Mouse (Mus musculus): ENCODE results near the gene Gid4.
A peak's percentile ranks its signal among the peaks of the same experiment; 100 is the strongest.

Gid4 gene

GRCm38 (mm10) chr11:60385946-60386345, 31.0 kb upstream of the Gid4 start:
- no peak for TF ChIP-seq NANOG (IDR thresholded peaks at IDR 0.05; ENCODE audit: borderline replicate concordance, low read length)
- no peak for TF ChIP-seq CTCF (conservative IDR thresholded peaks at IDR 0.05; ENCODE audit: low read length)
- no peak for TF ChIP-seq POU5F1 (IDR thresholded peaks at IDR 0.05; ENCODE audit: borderline replicate concordance, low read length)
- Histone ChIP-seq H3K27me3 (ENCODE audit: insufficient read depth, low read length) (no peaks in the 10 kb centered on the region), H3K4me1 (replicated peaks; ENCODE audit: low read depth, low read length) (peaks cover 27% of the 10 kb centered on the region), H3K9me3 (ENCODE audit: low read length) (no peaks in the 10 kb centered on the region), H3K4me3 (replicated peaks; ENCODE audit: low read length) (no peak overlapping the region), H3K36me3 (ENCODE audit: insufficient read depth, low read length) (no peaks in the 10 kb centered on the region)

- Histone ChIP-seq H3K27me3 (ENCODE audit: insufficient read depth, low read length) (no peaks in the 10 kb centered on the region), H3K4me1 (replicated peaks; ENCODE audit: low read depth, low read length) (peaks cover 22% of the 10 kb centered on the region), H3K9me3 (ENCODE audit: low read length) (no peaks in the 10 kb centered on the region), H3K4me3 (replicated peaks; ENCODE audit: low read length) (no peak overlapping the region), H3K36me3 (ENCODE audit: insufficient read depth, low read length) (no peaks in the 10 kb centered on the region)
- TF ChIP-seq POU5F1 (IDR thresholded peaks at IDR 0.05; ENCODE audit: borderline replicate concordance, low read length): no peak
- no peak for TF ChIP-seq CTCF (conservative IDR thresholded peaks at IDR 0.05; ENCODE audit: low read length)
- no peak for TF ChIP-seq NANOG (IDR thresholded peaks at IDR 0.05; ENCODE audit: borderline replicate concordance, low read length)
Observed at GRCm38 (mm10) chr11:60387944-60388343, 29.0 kb upstream of the Gid4 start.

- no peaks in the 10 kb centered on the region for H3K27me3 ChIP-seq (ENCODE audit: insufficient read depth, low read length)
- no peak overlapping the region for H3K4me3 ChIP-seq (replicated peaks; ENCODE audit: low read length)
- H3K36me3 ChIP-seq (ENCODE audit: insufficient read depth, low read length): no peaks in the 10 kb centered on the region
- no peak for TF ChIP-seq NANOG (IDR thresholded peaks at IDR 0.05; ENCODE audit: borderline replicate concordance, low read length)
- no peak for TF ChIP-seq CTCF (conservative IDR thresholded peaks at IDR 0.05; ENCODE audit: low read length)
- H3K9me3 ChIP-seq (ENCODE audit: low read length): no peaks in the 10 kb centered on the region
- H3K4me1 ChIP-seq (replicated peaks; ENCODE audit: low read depth, low read length): no peaks in the 10 kb centered on the region
Observed at GRCm38 (mm10) chr11:60391346-60391745, 25.6 kb upstream of the Gid4 start.

- no peak overlapping the region for H3K4me3 ChIP-seq (replicated peaks; ENCODE audit: low read length)
- no peaks in the 10 kb centered on the region for H3K9me3 ChIP-seq (ENCODE audit: low read length)
- no peaks in the 10 kb centered on the region for H3K27me3 ChIP-seq (ENCODE audit: insufficient read depth, low read length)
- H3K4me1 ChIP-seq (replicated peaks; ENCODE audit: low read depth, low read length): no peaks in the 10 kb centered on the region
- H3K36me3 ChIP-seq (ENCODE audit: insufficient read depth, low read length): peaks cover 15% of the 10 kb centered on the region
- TF ChIP-seq CTCF (conservative IDR thresholded peaks at IDR 0.05; ENCODE audit: low read length): no peak
- no peak for TF ChIP-seq POU5F1 (IDR thresholded peaks at IDR 0.05; ENCODE audit: borderline replicate concordance, low read length)
- TF ChIP-seq NANOG (IDR thresholded peaks at IDR 0.05; ENCODE audit: borderline replicate concordance, low read length): no peak
Observed at GRCm38 (mm10) chr11:60396546-60396945, 20.4 kb upstream of the Gid4 start.

- no peaks in the 10 kb centered on the region for H3K9me3 ChIP-seq (ENCODE audit: low read length)
- H3K4me3 ChIP-seq (replicated peaks; ENCODE audit: low read length): no peak overlapping the region
- TF ChIP-seq CTCF (conservative IDR thresholded peaks at IDR 0.05; ENCODE audit: low read length) (no peak), NANOG (IDR thresholded peaks at IDR 0.05; ENCODE audit: borderline replicate concordance, low read length) (no peak)
- peaks cover 21% of the 10 kb centered on the region for H3K36me3 ChIP-seq (ENCODE audit: insufficient read depth, low read length)
- H3K27me3 ChIP-seq (ENCODE audit: insufficient read depth, low read length): no peaks in the 10 kb centered on the region
- H3K4me1 ChIP-seq (replicated peaks; ENCODE audit: low read depth, low read length): no peaks in the 10 kb centered on the region
Observed at GRCm38 (mm10) chr11:60397172-60397571, 19.8 kb upstream of the Gid4 start.

GRCm38 (mm10) chr11:60406606-60407005, 10.3 kb upstream of the Gid4 start:
- TF ChIP-seq POU5F1 (IDR thresholded peaks at IDR 0.05; ENCODE audit: borderline replicate concordance, low read length): no peak
- no peak for TF ChIP-seq CTCF (conservative IDR thresholded peaks at IDR 0.05; ENCODE audit: low read length)
- TF ChIP-seq NANOG (IDR thresholded peaks at IDR 0.05; ENCODE audit: borderline replicate concordance, low read length): no peak
- H3K27me3 ChIP-seq (ENCODE audit: insufficient read depth, low read length): no peaks in the 10 kb centered on the region
- peaks cover 97% of the 10 kb centered on the region for H3K36me3 ChIP-seq (ENCODE audit: insufficient read depth, low read length)
- H3K4me3 ChIP-seq (replicated peaks; ENCODE audit: low read length): no peak overlapping the region
- H3K4me1 ChIP-seq (replicated peaks; ENCODE audit: low read depth, low read length): peaks cover 7% of the 10 kb centered on the region
- no peaks in the 10 kb centered on the region for H3K9me3 ChIP-seq (ENCODE audit: low read length)

GRCm38 (mm10) chr11:60412173-60412572, 4.8 kb upstream of the Gid4 start:
- Histone ChIP-seq H3K27me3 (ENCODE audit: insufficient read depth, low read length) (no peaks in the 10 kb centered on the region), H3K4me3 (replicated peaks; ENCODE audit: low read length) (no peak overlapping the region), H3K4me1 (replicated peaks; ENCODE audit: low read depth, low read length) (peaks cover 31% of the 10 kb centered on the region), H3K9me3 (ENCODE audit: low read length) (no peaks in the 10 kb centered on the region), H3K36me3 (ENCODE audit: insufficient read depth, low read length) (peaks cover 56% of the 10 kb centered on the region)
- TF ChIP-seq CTCF (conservative IDR thresholded peaks at IDR 0.05; ENCODE audit: low read length) (peak; percentile 73), POU5F1 (IDR thresholded peaks at IDR 0.05; ENCODE audit: borderline replicate concordance, low read length) (no peak), NANOG (IDR thresholded peaks at IDR 0.05; ENCODE audit: borderline replicate concordance, low read length) (no peak)

GRCm38 (mm10) chr11:60412921-60413320, 4.0 kb upstream of the Gid4 start:
- Histone ChIP-seq H3K27me3 (ENCODE audit: insufficient read depth, low read length) (no peaks in the 10 kb centered on the region), H3K36me3 (ENCODE audit: insufficient read depth, low read length) (peaks cover 49% of the 10 kb centered on the region), H3K9me3 (ENCODE audit: low read length) (no peaks in the 10 kb centered on the region), H3K4me1 (replicated peaks; ENCODE audit: low read depth, low read length) (peaks cover 32% of the 10 kb centered on the region), H3K4me3 (replicated peaks; ENCODE audit: low read length) (no peak overlapping the region)
- TF ChIP-seq POU5F1 (IDR thresholded peaks at IDR 0.05; ENCODE audit: borderline replicate concordance, low read length) (no peak), NANOG (IDR thresholded peaks at IDR 0.05; ENCODE audit: borderline replicate concordance, low read length) (no peak), CTCF (conservative IDR thresholded peaks at IDR 0.05; ENCODE audit: low read length) (no peak)

- peaks cover 47% of the 10 kb centered on the region for H3K4me1 ChIP-seq (replicated peaks; ENCODE audit: low read depth, low read length)
- peaks cover 37% of the 10 kb centered on the region for H3K36me3 ChIP-seq (ENCODE audit: insufficient read depth, low read length)
- H3K27me3 ChIP-seq (ENCODE audit: insufficient read depth, low read length): no peaks in the 10 kb centered on the region
- no peak for TF ChIP-seq POU5F1 (IDR thresholded peaks at IDR 0.05; ENCODE audit: borderline replicate concordance, low read length)
- TF ChIP-seq CTCF (conservative IDR thresholded peaks at IDR 0.05; ENCODE audit: low read length): no peak
- no peak for TF ChIP-seq NANOG (IDR thresholded peaks at IDR 0.05; ENCODE audit: borderline replicate concordance, low read length)
- H3K9me3 ChIP-seq (ENCODE audit: low read length): no peaks in the 10 kb centered on the region
- peak overlapping the region; percentile 96 for H3K4me3 ChIP-seq (replicated peaks; ENCODE audit: low read length)
Observed at GRCm38 (mm10) chr11:60416590-60416962, 369 bp upstream of the Gid4 start.
